Mouse (Mus musculus) heart, adult 2 months (tissue): Measurements from ENCODE around the gene Ggt1. TPM values are rescaled to one million over a fixed set of nuclear protein-coding genes. Genes with fewer than 3 reads are reported as not detected.

ENCODE experiments used
- DNase-seq, 2 experiments: peaks; one replicate each; pipeline ENCODE4 v3.0.0; 2021
- H3K27ac ChIP-seq: fragments of 200-600 bp; 2 replicates; pipeline ENCODE4 v1.8.1; 2022
- H3K27me3 ChIP-seq: fragments of 200-500 bp; 2 replicates; pipeline ENCODE4 v1.6.1; 2012; ENCODE audit warnings: mild to moderate bottlenecking, low read length, inconsistent platforms, mixed read lengths; ENCODE audit not compliant: control insufficient read depth, insufficient read depth
- H3K36me3 ChIP-seq: fragments of 200-500 bp; 2 replicates; pipeline ENCODE4 v1.6.1; 2012; ENCODE audit warnings: low read length, inconsistent platforms; ENCODE audit not compliant: control insufficient read depth, insufficient read depth
- H3K4me1 ChIP-seq: fragments of 200-500 bp; 2 replicates; pipeline ENCODE4 v1.6.1; 2011; ENCODE audit warnings: low read length; ENCODE audit not compliant: control insufficient read depth, insufficient read depth
- H3K4me3 ChIP-seq: fragments of 200-600 bp; 2 replicates; pipeline ENCODE4 v1.8.1; 2022
- H3K79me2 ChIP-seq: fragments of 200-500 bp; replicated peaks from 2 replicates; pipeline ENCODE4 v1.6.1; 2012; ENCODE audit warnings: mild to moderate bottlenecking, inconsistent platforms, low read length, moderate library complexity, mixed read lengths; ENCODE audit not compliant: control insufficient read depth, insufficient read depth
- H3K9ac ChIP-seq: fragments of 200-500 bp; 2 replicates; pipeline ENCODE4 v1.6.1; 2012; ENCODE audit warnings: low read depth, mild to moderate bottlenecking, control low read depth, inconsistent platforms, low read length, mixed read lengths
- CTCF ChIP-seq: fragments of 200-600 bp; IDR thresholded peaks from 2 replicates; pipeline ENCODE4 v1.8.1; 2022; ENCODE audit warnings: antibody characterized with exemption, mild to moderate bottlenecking, moderate library complexity
- EP300 ChIP-seq: fragments of 200-500 bp; IDR thresholded peaks from 2 replicates; pipeline ENCODE4 v1.6.1; 2011; ENCODE audit warnings: low read depth, low read length, control low read depth; ENCODE audit not compliant: insufficient read depth
- POLR2A ChIP-seq: fragments of 200-500 bp; IDR thresholded peaks from 2 replicates; pipeline ENCODE4 v1.6.1; 2011; ENCODE audit warnings: mild to moderate bottlenecking, low read depth, low read length, control low read depth; ENCODE audit not compliant: insufficient read depth
- WGBS: fragments of 180-500 bp; shearing (Covaris S2); methylation state at CpG from one replicate; pipeline ENCODE4 v1.1.7; 2018; 5-methylcytosine and 5-hydroxymethylcytosine counted together
- intact Hi-C: fragments of 180-260 bp; cut with DNase I; formaldehyde crosslinking; loops from one replicate; pipeline ENCODE4 v1.15.1; 2025
- polyA plus RNA-seq: library from polyadenylated mRNA; depleted of rRNA; stranded (reverse); fragments of >200 nt; gene quantifications from 2 replicates; pipeline ENCODE4 v1.2.3, GENCODE M21; 2012
- total RNA-seq, 2 experiments: library from RNA; stranded (reverse); gene quantifications; 2 replicates each; pipeline ENCODE4 v1.2.3; 2021

Ggt1 gene
- total and polyA plus RNA-seq, 3 experiments, result 0.31 TPM; not detected in 2

- peaks cover 2% of the 10 kb centered on the region; the same call in 1 of the 2 replicates for H3K4me1 ChIP-seq
- intact Hi-C loops, result no loop called here
- no peaks in the 10 kb centered on the region for H3K79me2 ChIP-seq
- no peak overlapping the region for H3K9ac ChIP-seq
- no peak for DNase-seq
- 94% methylated on average over 4 of the region's 4 CpGs for WGBS
- TF ChIP-seq CTCF (no peak), POLR2A (no peak), EP300 (no peak)
- H3K4me3 ChIP-seq, result no peak overlapping the region
- H3K36me3 ChIP-seq, result no peaks in the 10 kb centered on the region
- no peaks in the 10 kb centered on the region for H3K27me3 ChIP-seq
- no peak overlapping the region for H3K27ac ChIP-seq
These were observed 45.8 kb downstream of the Ggt1 start for GRCm38 (mm10) chr10:75607253-75607652.

- intact Hi-C loops, result no loop called here
- Histone ChIP-seq H3K4me1 (peaks cover 2% of the 10 kb centered on the region; the same call in 1 of the 2 replicates), H3K4me3 (no peak overlapping the region), H3K79me2 (no peaks in the 10 kb centered on the region), H3K9ac (no peak overlapping the region), H3K27ac (no peak overlapping the region), H3K36me3 (no peaks in the 10 kb centered on the region), H3K27me3 (no peaks in the 10 kb centered on the region)
- WGBS, result 86% methylated on average over 11 of the region's 11 CpGs
- no peak for DNase-seq
- TF ChIP-seq POLR2A, result no peak
- no peak for TF ChIP-seq CTCF
- no peak for TF ChIP-seq EP300
These were observed 47.6 kb downstream of the Ggt1 start for GRCm38 (mm10) chr10:75608975-75609374.

- H3K4me1 ChIP-seq, result peaks cover 2% of the 10 kb centered on the region; the same call in 1 of the 2 replicates
- no peak for DNase-seq
- no peak overlapping the region for H3K4me3 ChIP-seq
- no peak for TF ChIP-seq POLR2A
- TF ChIP-seq EP300, result no peak
- no peak for TF ChIP-seq CTCF
- H3K27me3 ChIP-seq, result no peaks in the 10 kb centered on the region
- intact Hi-C loops, result no loop called here
- WGBS, result 61% methylated on average over 7 of the region's 7 CpGs
- no peak overlapping the region for H3K9ac ChIP-seq
- H3K79me2 ChIP-seq, result no peaks in the 10 kb centered on the region
- H3K27ac ChIP-seq, result no peak overlapping the region
- no peaks in the 10 kb centered on the region for H3K36me3 ChIP-seq
These were observed 49.1 kb downstream of the Ggt1 start for GRCm38 (mm10) chr10:75610486-75610885.

GRCm38 (mm10) chr10:75616044-75616443 lies 54.6 kb downstream of the Ggt1 start:
- intact Hi-C loops, result no loop called here
- no peak for TF ChIP-seq POLR2A
- no peak for TF ChIP-seq CTCF
- TF ChIP-seq EP300, result no peak
- Histone ChIP-seq H3K4me3 (no peak overlapping the region), H3K27ac (no peak overlapping the region), H3K36me3 (no peaks in the 10 kb centered on the region), H3K4me1 (no peaks in the 10 kb centered on the region), H3K9ac (no peak overlapping the region), H3K27me3 (no peaks in the 10 kb centered on the region), H3K79me2 (no peaks in the 10 kb centered on the region)
- no peak for DNase-seq
- 88% methylated on average over 4 of the region's 4 CpGs for WGBS

- Histone ChIP-seq H3K9ac (no peak overlapping the region), H3K27ac (no peak overlapping the region), H3K4me1 (no peaks in the 10 kb centered on the region), H3K4me3 (no peak overlapping the region), H3K79me2 (no peaks in the 10 kb centered on the region), H3K27me3 (no peaks in the 10 kb centered on the region), H3K36me3 (no peaks in the 10 kb centered on the region)
- no peak for DNase-seq
- 38% methylated on average over 3 of the region's 3 CpGs for WGBS
- intact Hi-C loops, result no loop called here
- TF ChIP-seq EP300, result no peak
- peak; percentile 49 for TF ChIP-seq CTCF
- TF ChIP-seq POLR2A, result no peak
These were observed 59.4 kb downstream of the Ggt1 start for GRCm38 (mm10) chr10:75620818-75621217.

GRCm38 (mm10) chr10:75625920-75626319 lies 64.5 kb downstream of the Ggt1 start:
- TF ChIP-seq EP300 (no peak), POLR2A (no peak), CTCF (no peak)
- H3K27me3 ChIP-seq, result no peaks in the 10 kb centered on the region
- intact Hi-C loops, result no loop called here
- no peak overlapping the region for H3K27ac ChIP-seq
- no peaks in the 10 kb centered on the region for H3K79me2 ChIP-seq
- peak in 1 of 2 experiments; percentile 17 for DNase-seq
- no peaks in the 10 kb centered on the region for H3K36me3 ChIP-seq
- peaks cover 5% of the 10 kb centered on the region; the same call in 1 of the 2 replicates for H3K4me1 ChIP-seq
- no peak overlapping the region for H3K4me3 ChIP-seq
- no peak overlapping the region for H3K9ac ChIP-seq
- WGBS, result 47% methylated on average over 6 of the region's 6 CpGs
